Mouse (Mus musculus) MEL (cell line): ENCODE measurements at regions not wholly inside any gene's neighbourhood (a gene's known extent, or its start where the extent isn't known, plus 50 kb on each side); places are given as distances from the start of the nearest gene placed in this dataset.

Experiments
- CHD2 ChIP-seq: IDR thresholded peaks from 2 replicates; pipeline ENCODE4 v1.6.1; 2011; ENCODE audit warnings: low read length, improper control_type of control experiment
- CTCF ChIP-seq, 3 experiments: IDR thresholded peaks in 2 of 3; conservative IDR thresholded peaks in 1 of 3; 2 replicates each; pipeline ENCODE4 v1.5.1; 2011 to 2012; ENCODE audit warnings: low read length in 3 of 3, low read depth in 2 of 3, mild to moderate bottlenecking in 2 of 3, improper control_type of control experiment in 1 of 3, inconsistent platforms in 1 of 3, mixed read lengths in 1 of 3, moderate library complexity in 1 of 3; ENCODE audit not compliant: control insufficient read depth in 1 of 3, insufficient read depth in 1 of 3, poor library complexity in 1 of 3, severe bottlenecking in 1 of 3
- EP300 ChIP-seq, 2 experiments: IDR thresholded peaks; 2 replicates each; pipeline ENCODE4 v1.6.1; 2011; ENCODE audit warnings: improper control_type of control experiment in 2 of 2, low read length in 2 of 2, low read depth in 1 of 2, mild to moderate bottlenecking in 1 of 2
- GATA1 ChIP-seq: IDR thresholded peaks from 2 replicates; pipeline ENCODE4 v1.6.1; 2011; ENCODE audit warnings: low read depth, low read length, improper control_type of control experiment
- MEF2A ChIP-seq: IDR thresholded peaks from 2 replicates; pipeline ENCODE4 v1.6.1; 2014; ENCODE audit warnings: low read depth, mild to moderate bottlenecking, inconsistent platforms, low read length, improper control_type of control experiment; ENCODE audit not compliant: poor library complexity, insufficient replicate concordance, severe bottlenecking; ENCODE audit errors: extremely low read depth
- POLR2A ChIP-seq, 2 experiments: IDR thresholded peaks; 2 replicates each; pipeline ENCODE4 v1.6.1; 2011 to 2012; ENCODE audit warnings: low read length in 2 of 2, mild to moderate bottlenecking in 2 of 2, control low read depth in 1 of 2, improper control_type of control experiment in 1 of 2, low read depth in 1 of 2, moderate library complexity in 1 of 2; ENCODE audit not compliant: control insufficient read depth in 1 of 2, insufficient read depth in 1 of 2, poor library complexity in 1 of 2
- SMC3 ChIP-seq: IDR thresholded peaks from 2 replicates; pipeline ENCODE4 v1.6.1; 2011; ENCODE audit warnings: low read depth, low read length, improper control_type of control experiment
- USF1 ChIP-seq: IDR thresholded peaks from 2 replicates; pipeline ENCODE4 v1.6.1; 2014; ENCODE audit warnings: low read depth, mild to moderate bottlenecking, inconsistent platforms, low read length, improper control_type of control experiment, moderate library complexity

DNA sequence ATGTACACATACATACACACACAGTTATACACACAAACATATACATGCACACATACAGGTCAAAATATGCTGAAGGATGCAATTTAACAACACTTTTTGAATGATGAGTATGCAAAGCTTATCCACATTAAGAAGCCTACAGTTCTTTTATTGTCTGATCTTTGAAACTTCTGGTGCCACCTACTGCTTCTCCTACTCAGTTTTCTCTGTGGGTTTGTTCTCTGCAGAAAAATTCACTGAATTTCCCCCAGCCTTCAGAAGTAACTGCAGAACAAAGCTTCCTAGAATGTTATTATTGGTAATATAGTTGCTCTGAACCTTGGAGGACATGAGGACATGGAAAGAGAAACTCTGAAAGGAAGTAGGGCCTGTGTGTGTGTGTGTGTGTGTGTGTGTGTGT is 233.1 kb upstream of the Zpld1 start:
- no peak for TF ChIP-seq POLR2A (IDR thresholded peaks at IDR 0.05; ENCODE audit: control insufficient read depth in 1 of 2, insufficient read depth in 1 of 2, low read depth in 1 of 2, low read length in 2 of 2, poor library complexity in 1 of 2)
- TF ChIP-seq CHD2: no peak
- no peak for TF ChIP-seq CTCF (IDR thresholded peaks at IDR 0.05 in 2 of 3, conservative IDR thresholded peaks at IDR 0.05 in 1 of 3; ENCODE audit: control insufficient read depth in 1 of 3, insufficient read depth in 1 of 3, low read depth in 2 of 3, low read length in 3 of 3, poor library complexity in 1 of 3, severe bottlenecking in 1 of 3)
- TF ChIP-seq EP300 (IDR thresholded peaks at IDR 0.05; ENCODE audit: low read depth in 1 of 2, low read length in 2 of 2): no peak
- TF ChIP-seq USF1: no peak
- no peak for TF ChIP-seq SMC3
- TF ChIP-seq GATA1: no peak
- TF ChIP-seq MEF2A: no peak
